Mouse (Mus musculus) urinary bladder, postnatal 14 days (tissue): ENCODE measurements at regions not wholly inside any gene's neighbourhood (a gene's known extent, or its start where the extent isn't known, plus 50 kb on each side); places are given as distances from the start of the nearest gene placed in this dataset.
A peak's percentile ranks its signal among the peaks of the same experiment; 100 is the strongest.

Source experiments
- DNase-seq: peaks from one replicate; pipeline ENCODE4 v3.0.0; 2021; ENCODE audit warnings: low spot score

- DNase-seq, result no peak
Measured at GRCm38 (mm10) chr17:3248875-3249274, 77.5 kb upstream of the Tiam2 start.

GRCm38 (mm10) chr17:3249320-3249719, 77.1 kb upstream of the Tiam2 start:
- DNase-seq, result peak; percentile 40

GRCm38 (mm10) chr17:3251176-3251575, 75.2 kb upstream of the Tiam2 start:
- no peak for DNase-seq

- no peak for DNase-seq
Measured at GRCm38 (mm10) chr17:3251966-3252365, 74.4 kb upstream of the Tiam2 start.

GRCm38 (mm10) chr17:3253508-3254176, 72.7 kb upstream of the Tiam2 start:
- DNase-seq, result peak; percentile 37

- DNase-seq, result no peak
Measured at GRCm38 (mm10) chr17:3256765-3257164, 69.6 kb upstream of the Tiam2 start.

GRCm38 (mm10) chr17:3258811-3259510, 67.4 kb upstream of the Tiam2 start:
- DNase-seq, result no peak

- DNase-seq, result no peak
Measured at GRCm38 (mm10) chr17:3260796-3261195, 65.6 kb upstream of the Tiam2 start.

- DNase-seq, result peak; percentile 86
Measured at GRCm38 (mm10) chr17:3273108-3274091, 53.0 kb upstream of the Tiam2 start.

- no peak for DNase-seq
Measured at GRCm38 (mm10) chr17:3274449-3275285, 51.7 kb upstream of the Tiam2 start.
